Mouse (Mus musculus) testis, postnatal 10 days (tissue): ENCODE data around the gene Pkn3.
A peak's percentile ranks its signal among the peaks of the same experiment; 100 is the strongest.
"Not testable (repeated sequence)": the region's sequence is repeated elsewhere in the genome, so short reads cannot be mapped to it uniquely, and the experiment has no call there.

Experiments
- DNase-seq: peaks from one replicate; pipeline ENCODE4 v3.0.0; 2021; ENCODE audit warnings: low spot score

Gene Pkn3

DNA sequence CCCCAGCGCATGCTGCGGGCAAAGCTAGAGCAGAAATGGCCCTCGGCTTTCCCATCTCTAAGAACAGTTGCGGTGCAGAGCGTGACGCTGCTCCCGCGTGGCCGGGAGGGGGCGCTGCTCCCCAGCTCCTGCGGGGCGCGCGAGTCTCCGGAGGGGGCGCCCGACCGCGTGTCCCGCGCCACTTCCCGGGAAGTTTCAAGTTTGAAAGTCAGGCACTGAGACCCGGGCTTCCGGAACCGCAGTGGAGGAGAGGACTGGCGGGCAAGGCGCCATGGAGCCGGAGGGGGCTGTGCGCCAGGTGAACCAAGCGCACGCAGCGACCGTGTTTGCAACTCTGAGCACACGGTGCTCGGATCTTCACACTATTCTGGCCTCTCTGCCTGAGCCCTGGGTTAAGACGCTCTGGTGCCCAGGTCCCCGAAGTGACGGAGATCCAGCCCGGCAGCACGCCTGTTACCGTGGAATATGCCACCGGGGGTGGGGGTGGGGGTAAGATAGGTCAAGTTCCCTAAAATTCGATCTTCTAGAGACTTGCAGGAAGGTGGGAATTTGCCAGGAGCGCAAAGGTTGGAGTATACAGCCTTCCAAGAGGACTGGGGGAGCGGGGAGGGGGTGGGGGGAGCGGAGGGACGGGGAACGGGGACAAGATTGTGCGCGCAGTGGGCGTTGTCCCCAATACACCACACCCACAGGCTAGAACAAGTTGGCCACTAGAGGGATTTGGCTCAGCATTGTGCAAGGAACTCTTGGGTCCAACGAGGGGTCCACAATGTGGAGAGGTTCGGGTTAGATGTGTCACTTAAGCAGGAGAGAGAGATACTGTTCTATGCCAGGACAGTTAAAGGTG lies at the start of gene Pkn3:
Gene Pkn3, plus strand, starts transcription at position 183 of the 847 bp plus-strand sequence.
- DNase-seq = peak; percentile 94

DNA sequence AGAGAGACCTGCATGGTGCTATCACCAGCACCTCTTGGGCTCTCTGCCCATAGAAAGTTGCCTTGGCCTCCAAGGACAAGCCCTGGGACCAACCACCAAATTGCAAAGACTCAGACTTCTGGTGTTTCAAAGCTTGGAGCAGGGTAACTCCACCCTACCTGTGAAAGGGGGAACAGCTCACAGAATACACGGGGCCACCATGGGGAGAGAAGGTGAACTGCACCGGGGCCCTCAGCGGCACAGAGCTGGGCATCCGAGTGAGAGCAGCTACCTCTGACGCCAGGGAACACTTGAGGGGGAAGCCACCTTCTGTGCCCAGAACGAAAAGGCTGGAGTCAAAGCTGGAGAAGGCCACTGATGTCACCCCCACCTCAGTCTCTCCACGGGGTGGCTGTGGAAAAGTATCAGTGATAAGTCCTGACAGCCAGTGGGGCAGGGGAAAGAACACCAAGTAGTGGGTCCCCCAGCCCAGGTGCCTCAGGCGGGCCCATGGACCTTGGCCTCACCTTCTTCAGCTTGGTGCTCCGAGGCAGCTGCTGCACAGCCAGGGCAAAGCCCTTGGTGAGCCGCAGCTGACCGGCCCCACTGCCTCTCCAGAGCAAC lies 45.1 kb upstream of the Pkn3 start:
- DNase-seq = peak; percentile 66

DNA sequence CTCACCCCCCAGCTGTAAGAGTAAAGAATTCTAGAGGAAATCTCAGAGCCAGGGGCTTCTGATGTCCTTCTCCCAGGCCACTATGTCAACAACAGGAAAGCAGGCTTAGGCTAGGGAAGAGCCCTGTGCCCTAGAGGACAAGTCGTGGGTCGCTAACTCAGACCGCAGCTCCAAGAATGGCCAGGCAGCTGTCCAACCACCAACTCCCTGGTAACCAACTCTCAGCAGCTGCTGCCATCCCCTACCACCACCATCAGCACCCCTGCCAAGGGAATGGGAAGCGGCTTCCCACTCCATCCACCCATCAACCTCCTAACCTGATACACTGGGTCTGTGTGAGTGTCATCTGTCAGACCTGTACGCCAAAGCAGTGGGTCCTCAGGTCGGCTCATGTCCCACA lies 44.5 kb upstream of the Pkn3 start:
- peak; percentile 45 for DNase-seq

DNA sequence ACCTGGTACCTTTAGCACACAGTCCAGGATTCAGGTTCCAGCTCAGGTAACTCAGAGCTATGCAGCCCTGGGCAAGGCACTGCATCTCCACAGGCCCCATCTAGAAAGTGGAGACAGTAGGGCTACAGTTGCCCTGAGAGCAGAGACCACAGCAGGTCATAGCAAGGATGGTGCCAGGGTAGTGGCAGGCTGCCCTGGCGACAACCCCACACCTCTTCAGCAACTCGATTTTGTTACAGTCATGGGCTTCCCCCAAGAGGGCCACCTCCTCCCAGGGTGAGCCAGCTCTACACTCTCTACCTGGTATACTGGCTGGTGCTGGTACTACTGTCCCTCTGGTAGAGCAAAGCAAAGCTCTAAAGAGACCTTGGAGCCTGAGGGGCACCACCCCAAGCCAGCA lies 39.7 kb upstream of the Pkn3 start:
- DNase-seq = no peak

DNA sequence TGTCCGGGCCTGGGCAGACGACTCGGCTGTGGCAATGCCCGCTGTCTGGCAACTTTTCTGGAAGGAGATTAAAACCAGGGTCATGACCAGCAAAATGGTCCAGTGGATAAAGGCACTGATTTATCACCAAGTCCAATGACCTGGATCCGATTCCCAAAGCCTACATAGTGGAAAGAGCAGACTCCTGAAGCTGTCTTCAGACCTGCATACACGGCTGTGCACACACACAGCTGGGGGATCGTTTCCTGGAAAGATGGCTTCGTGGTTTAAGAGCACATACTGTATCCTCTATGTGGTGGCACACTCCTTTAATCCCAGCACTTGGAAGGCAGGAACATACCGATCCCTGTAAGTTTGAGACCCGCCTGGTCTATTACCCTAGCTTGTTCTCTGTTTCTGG lies 39.1 kb upstream of the Pkn3 start:
- DNase-seq = no peak

DNA sequence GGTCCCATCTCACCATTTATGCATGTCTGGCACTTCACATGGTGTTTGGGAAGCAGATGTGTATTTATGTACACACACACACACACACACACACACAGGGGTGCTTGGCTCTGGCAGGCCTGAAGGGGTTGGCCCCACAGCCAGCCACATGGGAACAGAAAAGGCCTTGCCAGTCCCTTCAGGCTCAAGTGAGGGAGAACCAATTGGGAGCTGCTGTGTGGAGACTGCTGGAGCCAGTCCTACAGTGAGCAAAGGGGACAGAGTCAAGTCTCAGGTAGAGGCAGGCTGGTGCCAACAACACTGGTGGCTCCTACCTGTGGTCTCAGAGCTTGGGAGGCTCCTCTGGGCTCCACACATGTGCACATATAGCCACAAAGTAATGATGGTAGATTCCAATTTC lies 37.8 kb upstream of the Pkn3 start:
- no peak for DNase-seq

DNA sequence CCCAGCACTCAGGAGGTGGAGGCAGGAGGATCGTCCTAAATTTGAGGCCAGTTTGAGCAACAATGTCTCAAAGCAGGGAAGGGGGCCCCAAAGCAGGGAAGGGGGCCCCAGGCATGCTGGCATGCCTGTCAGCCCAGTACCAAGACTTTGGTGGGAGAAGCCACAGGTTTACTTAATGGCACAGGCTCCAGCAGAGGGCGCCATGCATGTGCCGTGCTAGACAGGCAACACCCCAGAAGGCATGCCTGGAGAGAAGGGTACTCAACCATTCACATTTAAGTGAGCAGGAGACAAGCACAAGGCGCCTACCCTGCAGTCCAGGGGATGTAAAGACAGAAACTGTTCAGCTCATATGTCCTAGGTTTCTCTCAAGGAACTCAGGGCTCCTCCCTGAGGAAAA lies 35.0 kb upstream of the Pkn3 start:
- DNase-seq = peak; percentile 93

DNA sequence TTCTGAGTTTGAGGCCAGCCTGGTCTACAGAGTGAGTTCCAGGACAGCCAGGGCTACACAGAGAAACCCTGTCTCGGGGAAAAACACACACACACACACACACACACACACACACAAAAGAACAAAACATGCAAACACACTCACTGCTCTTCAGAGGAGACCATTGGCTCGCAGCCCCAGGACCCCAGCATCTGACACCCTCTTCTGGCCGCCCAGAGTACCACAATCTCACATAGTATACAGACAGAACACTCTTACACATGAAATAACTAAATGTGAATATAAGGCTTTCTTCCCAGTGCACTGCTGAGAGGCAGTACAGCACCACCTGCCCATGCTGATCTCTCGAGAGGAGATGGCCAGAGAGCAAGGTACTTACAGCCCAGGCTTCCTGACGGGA lies 32.9 kb upstream of the Pkn3 start:
- DNase-seq = no peak

DNA sequence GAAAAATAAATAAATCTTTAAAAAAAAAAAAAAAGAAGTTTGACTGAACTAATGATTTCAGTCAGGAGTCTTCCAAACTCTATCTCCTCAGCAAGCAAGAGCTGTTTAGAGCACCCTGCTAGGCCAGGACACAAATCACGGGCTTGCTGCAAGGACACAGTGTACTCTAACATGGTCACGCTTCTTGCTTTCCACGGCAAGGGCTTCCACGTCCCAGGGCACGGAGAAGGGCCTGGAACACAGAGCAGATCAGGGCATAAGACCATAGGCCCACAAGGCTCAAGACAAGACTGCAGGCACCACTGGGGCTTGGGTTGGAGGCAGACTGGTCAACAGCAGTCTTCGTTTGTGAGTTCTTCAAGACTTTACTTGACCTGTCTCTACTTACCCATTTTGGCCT lies 30.4 kb upstream of the Pkn3 start:
- DNase-seq = no peak

DNA sequence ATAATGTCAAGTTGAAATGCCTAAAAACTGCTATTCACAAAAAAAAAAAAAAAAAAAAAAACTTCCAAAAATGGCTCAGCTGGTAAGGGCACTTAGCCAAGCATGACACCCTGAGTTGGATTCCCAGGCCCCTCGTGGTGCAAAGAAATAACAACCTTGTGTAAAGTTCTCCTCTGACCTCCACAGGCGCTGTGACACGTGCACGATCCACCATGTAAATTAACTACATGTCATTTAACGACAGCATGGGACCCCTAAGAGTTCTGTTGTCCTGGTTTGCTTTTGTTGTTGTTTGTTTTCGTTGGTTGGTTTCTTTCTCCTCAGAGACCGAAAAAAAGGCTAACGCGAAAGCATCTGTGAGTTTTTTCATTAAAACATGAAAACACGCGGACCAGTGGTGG lies 29.4 kb upstream of the Pkn3 start:
- DNase-seq = no peak

DNA sequence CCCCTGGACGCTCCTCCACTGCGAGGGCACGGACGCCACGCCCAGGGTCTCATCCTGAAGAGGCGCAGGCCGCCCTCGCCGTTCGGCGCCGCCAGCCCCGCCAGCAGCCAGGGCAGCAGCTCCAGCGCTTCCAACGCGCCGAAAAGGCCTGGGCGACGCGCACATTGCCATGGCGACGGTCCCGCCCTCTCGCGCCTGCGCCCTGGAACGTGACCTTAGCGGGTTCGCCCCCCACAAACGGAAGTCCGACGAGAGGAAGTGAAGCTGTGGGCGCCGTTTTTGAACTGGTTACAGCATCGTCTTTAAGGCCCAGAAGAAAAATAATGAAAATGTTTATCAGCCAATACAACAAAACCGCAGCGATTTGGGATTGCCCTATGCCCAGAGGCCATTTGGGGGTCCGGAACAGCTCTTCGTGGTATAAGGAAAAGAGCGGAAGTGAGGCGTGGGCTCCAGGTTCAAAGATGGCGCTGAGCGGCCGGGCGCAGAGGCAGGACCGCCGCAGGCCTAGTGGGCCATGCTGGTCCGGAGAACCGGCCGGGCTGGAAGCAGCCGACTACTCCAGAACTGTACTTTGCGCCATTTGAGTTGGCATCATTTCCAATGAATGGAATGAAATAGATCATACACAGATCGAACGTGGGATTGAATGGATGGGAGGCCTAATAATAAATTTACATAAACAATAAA lies 28.6 kb upstream of the Pkn3 start, which contains the start of gene Wdr34:
Gene Wdr34, minus strand, starts transcription at position 183 of the 690 bp plus-strand sequence.
- DNase-seq = peak; percentile 99

DNA sequence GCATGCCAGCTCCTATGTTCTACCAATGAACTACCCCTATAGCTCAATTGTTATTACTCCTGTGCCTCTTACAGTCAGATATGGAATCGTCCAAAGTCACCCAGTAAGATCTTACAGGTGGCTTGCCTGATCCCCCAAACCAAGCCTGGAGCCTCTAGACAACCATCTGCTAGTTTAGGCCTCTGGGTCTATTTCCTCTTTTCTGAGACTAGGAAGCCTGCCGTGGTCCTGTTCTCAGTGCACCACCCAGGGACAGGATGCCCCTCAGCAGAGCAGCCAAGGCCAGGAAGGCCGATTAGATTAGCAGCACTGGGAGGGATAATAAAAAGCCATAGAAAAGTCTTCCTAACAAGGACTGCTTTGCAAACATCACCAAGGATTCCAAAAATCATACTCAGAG lies 27.7 kb upstream of the Pkn3 start:
- DNase-seq = no peak

DNA sequence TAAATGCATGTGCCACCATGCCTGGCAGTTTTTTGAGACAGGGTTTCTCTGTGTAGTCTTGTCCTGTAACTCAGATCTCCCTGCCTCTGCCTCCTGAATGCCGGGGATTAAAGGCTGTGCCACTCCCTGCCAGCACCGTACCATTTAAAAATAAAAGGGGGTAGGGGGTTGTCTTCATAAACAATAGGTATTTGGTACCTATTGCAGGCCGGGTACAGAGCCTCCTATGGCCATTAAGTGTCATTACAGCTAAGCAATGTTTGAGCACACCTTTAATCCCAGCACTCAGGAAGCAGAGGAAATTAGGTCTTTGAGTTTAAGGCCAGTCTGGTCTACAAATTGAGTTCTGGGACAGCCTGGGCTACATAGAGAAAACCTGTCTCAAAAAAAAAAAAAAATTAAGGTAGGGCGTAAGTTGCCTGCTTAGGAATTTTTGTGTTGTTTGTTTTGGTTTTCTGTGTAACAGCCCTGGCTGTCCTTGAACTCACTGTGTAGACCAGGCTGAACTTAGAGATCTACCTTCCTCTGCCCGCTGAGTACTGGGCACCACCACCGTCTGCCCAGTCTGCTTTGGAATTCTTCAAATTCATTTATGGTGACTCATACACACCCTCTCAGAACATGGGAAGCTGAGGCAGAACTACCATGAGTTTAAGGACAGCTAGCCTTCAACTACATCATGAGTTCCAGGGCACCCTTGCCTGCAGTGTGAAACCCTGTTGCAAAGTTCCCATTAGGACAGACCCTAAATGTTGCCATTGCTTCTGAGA lies 25.3 kb upstream of the Pkn3 start:
- no peak for DNase-seq

DNA sequence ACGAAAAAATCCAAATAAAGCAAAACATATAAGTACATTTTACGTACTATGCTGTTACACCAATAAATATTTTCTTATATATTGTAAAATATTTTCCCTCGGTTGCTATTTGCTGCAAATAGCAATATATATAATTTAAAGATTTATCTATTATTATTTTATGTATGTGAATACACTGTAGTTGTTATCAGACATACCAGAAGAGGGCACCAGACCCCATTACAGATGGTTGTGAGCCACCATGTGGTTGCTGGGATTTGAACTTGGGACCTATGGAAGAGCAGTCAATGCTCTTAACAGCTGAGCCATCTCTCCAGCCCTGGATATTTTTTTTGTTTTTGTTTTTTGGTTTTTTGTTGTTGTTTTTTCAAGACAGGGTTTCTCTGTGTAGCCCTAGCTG lies 22.2 kb upstream of the Pkn3 start:
- DNase-seq = not testable (repeated sequence)

DNA sequence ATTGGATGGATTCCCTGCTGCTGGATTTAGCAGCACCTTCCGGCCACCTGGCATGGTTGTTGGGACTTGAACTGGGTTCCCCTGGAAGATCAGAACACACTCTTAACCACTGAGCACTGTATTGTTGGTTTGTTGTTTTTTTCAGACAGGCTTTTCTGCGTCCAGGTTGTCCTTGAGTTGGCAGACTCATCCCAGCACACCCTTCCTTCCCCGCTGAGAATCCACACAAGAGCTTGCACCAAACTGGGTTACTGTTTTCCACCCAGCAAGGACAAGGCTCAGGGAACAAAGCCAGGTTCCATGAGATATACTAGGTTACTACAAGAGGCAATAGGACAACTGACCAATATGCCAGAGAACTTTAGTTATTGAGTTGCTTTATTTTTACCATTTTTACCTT lies 20.7 kb upstream of the Pkn3 start:
- no peak for DNase-seq

DNA sequence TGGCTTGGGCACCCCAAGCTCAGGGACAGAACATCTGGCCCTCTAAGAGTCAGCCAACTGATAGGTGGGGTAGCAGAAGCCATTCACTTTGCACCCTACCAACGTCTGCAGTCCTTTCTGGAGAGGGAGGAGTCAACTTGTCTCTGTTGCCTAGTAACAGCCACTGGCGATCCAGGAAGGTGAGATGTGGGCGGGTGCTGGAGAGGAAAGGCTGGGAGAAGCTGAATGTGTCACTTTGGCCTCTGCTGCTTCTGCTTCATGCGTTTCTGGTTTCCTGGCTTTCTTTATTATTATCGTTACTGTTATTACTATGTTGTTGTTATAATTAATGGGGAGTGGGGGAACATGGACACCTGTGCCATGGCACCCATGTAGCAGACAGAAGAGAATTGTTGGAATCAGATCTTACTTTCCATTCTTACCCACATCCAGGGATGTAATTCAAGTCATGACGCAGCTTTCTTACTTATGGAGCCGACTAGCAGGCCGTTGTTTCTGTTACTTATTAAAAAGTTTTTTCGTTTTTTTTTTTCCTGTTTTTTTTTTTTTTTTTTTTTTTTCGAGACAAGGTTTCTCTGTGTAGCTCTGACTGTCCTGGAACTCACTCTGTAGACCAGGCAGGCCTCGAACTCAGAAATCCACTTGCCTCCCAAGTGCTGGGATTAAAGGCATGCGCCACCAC lies 20.1 kb upstream of the Pkn3 start, which contains the start of gene Set:
Gene Set, plus strand, starts transcription at position 156 of the 682 bp plus-strand sequence.
- DNase-seq = no peak

DNA sequence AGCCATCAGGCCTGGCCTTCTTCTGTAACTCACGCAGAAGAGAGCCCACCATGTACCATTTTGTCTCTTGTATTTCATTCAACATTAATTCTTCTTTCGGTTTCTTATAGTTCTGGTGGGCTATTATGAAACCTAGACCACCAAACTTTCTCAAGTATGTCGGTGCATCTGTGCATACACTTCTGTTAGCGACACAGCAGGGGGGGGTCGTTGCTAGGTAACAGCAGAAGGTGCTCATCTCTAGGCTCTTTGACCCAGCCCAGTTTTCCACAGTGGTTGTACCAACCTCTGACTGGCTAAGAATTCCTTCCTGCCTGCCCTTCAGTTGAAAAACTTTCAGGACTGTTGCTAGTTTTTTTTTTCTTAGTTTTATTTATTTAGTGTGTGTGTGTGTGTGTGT lies 19.1 kb upstream of the Pkn3 start:
- DNase-seq = no peak

DNA sequence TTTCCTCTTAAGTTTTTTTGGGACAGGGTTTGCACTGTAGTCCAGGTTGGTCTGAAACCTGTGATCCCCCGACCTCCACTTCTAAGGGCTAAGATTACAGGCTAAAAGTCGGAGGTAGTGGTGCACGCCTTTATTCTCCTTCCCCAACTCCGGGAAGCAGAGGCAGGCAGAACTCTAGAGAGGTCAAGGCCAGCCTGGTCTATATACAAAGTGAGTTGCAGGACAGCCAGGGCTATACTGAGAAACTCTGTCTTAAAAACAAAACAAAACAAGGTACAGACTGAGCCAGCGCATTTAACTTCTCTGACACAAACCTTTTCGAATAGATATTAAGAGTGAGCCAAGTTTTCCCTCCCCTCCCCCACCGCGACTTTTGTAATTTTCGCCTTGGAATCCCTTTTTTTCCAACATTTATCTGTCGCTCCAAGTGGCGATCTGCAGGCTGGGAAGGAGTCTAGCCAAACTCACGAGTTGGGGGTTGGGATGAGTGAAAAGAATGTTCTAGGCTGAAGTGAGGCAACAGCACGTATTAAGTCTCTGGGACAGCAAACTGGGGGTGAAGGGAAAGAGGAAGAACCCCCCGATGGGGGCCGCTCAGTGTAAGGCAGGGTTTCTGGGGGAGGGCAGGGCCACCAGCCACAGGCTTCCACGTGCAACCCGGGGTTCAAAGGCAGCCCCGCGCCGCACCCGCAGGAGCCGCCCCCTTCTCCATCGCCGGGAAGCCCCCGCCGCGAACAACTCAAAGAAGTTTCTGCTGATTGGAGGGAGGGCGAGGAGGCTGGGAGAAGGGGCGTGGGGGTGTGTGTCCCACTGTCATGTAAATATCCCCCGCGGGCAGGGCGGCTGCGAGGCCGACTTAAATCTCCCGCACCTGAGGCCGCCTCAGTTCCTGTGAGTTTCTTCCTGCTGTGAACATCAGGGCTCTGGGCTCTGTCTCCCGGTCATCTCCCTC lies 16.0 kb upstream of the Pkn3 start:
- peak; percentile 81 for DNase-seq

DNA sequence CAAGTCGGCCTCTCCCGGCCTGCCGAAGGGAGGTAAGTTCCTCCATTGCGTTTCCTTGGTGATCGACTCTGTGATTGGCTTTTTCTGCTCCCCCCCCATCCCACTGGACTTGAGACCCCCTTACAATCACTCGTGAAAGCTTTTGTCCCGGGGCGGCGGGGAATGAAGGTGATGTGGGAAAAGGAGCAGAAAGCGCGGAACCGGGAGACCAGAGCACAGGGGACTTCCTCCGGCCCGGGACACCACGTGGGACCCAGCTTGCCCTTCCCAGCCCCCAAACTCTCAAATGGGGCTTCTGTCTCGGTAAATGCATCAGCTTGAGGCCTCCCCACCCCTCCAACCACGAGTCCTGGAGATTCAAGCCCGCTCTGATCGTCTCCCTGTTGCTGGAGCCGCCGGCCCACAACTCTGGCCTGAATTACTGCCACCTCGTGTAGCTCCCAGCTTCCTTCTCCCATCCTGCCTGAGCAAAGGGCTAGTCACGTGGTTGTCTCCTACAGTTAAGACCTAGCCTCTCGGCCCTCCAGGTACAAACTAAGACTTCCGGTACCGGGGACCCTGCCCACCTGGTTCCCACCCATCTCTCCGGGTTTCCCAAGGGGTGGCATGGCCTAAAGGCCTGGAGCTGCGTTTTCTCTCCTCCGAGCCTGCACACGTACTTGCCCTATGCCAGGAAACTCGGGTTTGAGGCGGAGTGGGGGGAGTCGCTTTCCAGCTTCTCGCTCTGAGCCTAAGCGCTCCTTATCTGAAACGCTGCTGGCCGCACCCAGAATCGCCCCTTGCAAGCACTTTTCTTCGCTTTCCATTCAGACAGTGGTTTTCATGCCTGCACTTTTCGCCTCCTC lies 15.0 kb upstream of the Pkn3 start:
- peak; percentile 73 for DNase-seq

DNA sequence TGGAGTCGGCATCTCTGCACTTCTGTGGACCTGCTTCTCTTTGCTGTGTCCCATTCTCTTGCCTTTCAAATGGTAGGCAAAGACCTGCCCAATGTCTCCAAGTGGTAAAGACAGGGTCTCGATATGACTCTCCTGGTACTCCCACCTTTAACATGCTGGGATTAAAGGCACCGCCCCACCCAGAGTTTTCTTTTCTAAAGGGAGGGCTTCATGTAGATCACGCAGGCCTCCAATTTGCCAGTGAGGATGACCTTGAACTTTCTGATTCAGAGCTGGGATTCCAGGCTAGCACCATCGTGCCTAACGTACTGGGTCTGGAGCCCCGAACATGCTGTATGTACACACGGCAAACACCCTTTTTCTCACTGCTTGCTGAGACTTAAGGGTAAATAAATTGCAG lies 14.2 kb upstream of the Pkn3 start:
- DNase-seq = no peak
